Comparison of ENCODE assay signal across 18 mouse cellular contexts in genomic region chr11:24373301-24373700, GRCm38 (mm10).
"Had no signal": no experiment of that assay in that cellular context is flagged by ENCODE, and none has a peak within 500 bp of the region (broad histone marks: within the 10 kb centered on the region; RNA-seq: fewer than 3 reads in every experiment).

No protein-coding gene starts in this region.

- H3K4me2 ChIP-seq: kidney, embryonic 15.5 days; limb, embryonic 13.5 days; liver, embryonic 13.5 days; midbrain, embryonic 11.5 days; neural tube, embryonic 12.5 days; stomach, embryonic 15.5 days had no signal

- H3K9ac ChIP-seq: kidney, embryonic 15.5 days; limb, embryonic 13.5 days; liver, embryonic 13.5 days; neural tube, embryonic 12.5 days; stomach, embryonic 15.5 days had no signal

- H3K36me3 ChIP-seq: kidney, embryonic 15.5 days; limb, embryonic 13.5 days; liver, embryonic 13.5 days; neural tube, embryonic 12.5 days; stomach, embryonic 15.5 days had no signal

- DNase-seq: kidney, postnatal 10 days; kidney, postnatal 36 days; layer of hippocampus, postnatal 36 days; liver; liver, embryonic 13.5 days; lung, adult 2 months; lung, postnatal 14 days; lung, postnatal 4 days; midbrain, embryonic 14.5 days; right cerebral cortex, postnatal 25 days; spleen, adult 18-20 months; thymus, postnatal 25 days had no signal

- H3K4me3 ChIP-seq: kidney, embryonic 15.5 days; left cerebral cortex, adult 2 months; limb, embryonic 13.5 days; liver, embryonic 13.5 days; neural tube, embryonic 12.5 days; stomach, embryonic 15.5 days had no signal

- H3K27me3 ChIP-seq: kidney, embryonic 15.5 days; limb, embryonic 13.5 days; liver, embryonic 13.5 days; neural tube, embryonic 12.5 days; stomach, embryonic 15.5 days had no signal

- H3K27ac ChIP-seq: kidney, embryonic 15.5 days; left cerebral cortex, adult 2 months; limb, embryonic 13.5 days; liver, embryonic 13.5 days; neural tube, embryonic 12.5 days; stomach, embryonic 15.5 days had no signal

- H3K4me1 ChIP-seq: liver, embryonic 13.5 days had no signal

- H3K9me3 ChIP-seq: kidney, embryonic 15.5 days; limb, embryonic 13.5 days; liver, embryonic 13.5 days; neural tube, embryonic 12.5 days; stomach, embryonic 15.5 days had no signal
